Mouse (Mus musculus): ENCODE data around the gene Zc2hc1c.

Gene Zc2hc1c

DNA sequence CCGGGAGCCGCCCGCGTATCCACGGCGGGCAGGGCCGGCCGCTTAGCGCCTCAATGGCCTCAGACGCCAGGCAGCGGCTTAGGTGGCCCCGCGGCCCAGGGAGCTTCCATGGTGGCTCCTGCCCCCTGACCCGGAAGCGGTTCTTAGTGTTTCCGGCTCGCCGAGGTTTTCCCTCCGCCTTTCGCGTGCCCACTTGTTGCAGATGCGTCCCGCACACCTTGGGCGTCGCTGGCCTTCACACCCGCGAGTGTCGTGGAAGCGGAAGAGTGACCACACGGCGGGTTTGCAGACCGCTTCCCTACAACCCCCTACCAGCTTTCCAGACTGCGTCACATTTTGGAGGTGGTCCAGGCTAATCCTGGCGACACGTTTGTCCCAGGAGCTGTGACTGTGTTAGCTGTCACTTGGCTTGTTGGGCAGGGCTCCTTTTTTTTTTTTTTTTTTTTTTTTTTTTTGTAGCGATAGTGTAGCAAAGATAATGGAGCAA is 50.9 kb downstream of the Zc2hc1c start, which contains the start of gene Nek9:
Gene Nek9 (minus strand): TSS at position 120 of the 487 bp plus-strand sequence.
- peak; percentile 95 for DNase-seq (ENCODE audit: low read depth, low spot score)

DNA sequence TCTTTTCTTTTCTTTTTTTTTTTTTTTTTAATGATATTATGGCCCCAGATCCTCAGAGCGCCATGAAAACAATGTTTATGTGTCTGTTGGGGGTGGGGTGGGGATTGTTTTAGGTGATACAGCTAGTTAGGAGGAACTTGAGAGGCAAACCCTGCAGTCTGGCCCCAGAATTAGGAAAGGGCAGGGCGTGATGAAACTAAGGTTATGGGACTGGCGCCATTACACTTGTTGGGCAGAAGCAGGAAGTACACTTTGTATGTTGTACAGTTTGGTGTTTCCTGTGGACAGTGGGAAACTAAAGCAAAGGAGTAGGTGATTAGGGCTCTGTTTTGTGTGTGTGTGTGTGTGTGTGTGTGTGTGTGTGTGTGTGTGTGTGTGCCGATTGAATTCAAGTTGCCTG is 51.6 kb downstream of the Zc2hc1c start:
- DNase-seq (ENCODE audit: low read depth, low spot score) = peak; percentile 39

DNA sequence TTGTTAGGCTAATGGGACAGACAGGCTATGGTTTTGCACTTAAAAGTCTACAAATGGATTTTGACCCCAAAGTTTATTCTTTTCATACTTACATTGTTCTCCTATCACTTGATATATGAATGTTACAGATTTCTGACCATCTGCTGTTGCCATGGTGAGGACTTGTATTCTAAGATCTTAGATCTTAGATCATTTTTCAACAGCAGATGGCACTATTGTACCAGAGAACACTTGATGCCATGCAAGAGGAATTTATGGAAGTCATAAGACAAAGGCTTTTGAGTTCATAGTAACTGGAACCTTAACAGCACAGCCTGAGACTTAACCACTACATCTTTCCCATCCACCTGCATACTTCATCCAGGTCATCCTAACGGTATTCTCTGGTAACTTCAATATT is 52.7 kb downstream of the Zc2hc1c start:
- peak; percentile 79 for DNase-seq (ENCODE audit: low read depth, low spot score)

DNA sequence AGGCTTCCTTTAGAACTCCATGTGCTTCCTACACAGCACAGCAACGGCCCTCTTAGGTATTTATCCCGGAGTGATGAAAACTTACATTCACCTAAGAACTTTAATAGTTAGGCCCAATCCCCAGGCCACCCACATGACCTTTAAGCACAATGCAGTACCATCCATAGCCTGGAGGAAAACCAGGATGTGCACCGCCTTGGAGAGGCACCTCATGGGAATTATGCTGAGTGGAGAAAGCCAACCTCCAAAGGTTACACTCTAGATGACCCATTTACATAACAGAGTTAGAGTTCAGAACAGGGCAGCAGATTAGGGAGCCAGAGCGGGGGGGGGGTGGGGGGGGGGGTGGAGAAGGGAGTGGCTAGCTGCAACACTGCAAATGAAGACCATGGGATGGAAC is 53.9 kb downstream of the Zc2hc1c start:
- DNase-seq (ENCODE audit: low read depth, low spot score) = peak; percentile 89

DNA sequence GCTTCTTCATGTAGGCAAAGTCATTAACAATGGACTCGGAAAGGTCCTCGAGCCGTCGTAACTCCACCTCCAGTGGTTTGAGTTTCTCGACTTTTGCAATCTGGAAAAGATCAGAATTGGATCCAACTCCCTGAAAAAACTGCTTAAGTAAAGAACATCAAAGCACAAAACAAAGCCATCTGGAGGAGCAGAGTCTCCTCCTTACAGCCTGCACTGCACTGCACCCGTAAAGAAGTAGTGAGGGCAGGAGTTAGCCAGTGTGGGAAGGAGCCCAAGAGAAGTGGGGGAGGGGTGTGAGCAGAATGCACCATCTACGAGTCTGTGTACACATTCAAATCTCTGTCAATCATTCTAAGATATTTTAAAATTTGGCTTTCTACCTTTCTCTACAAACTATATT is 55.9 kb downstream of the Zc2hc1c start:
- DNase-seq (ENCODE audit: low read depth, low spot score) = no peak

DNA sequence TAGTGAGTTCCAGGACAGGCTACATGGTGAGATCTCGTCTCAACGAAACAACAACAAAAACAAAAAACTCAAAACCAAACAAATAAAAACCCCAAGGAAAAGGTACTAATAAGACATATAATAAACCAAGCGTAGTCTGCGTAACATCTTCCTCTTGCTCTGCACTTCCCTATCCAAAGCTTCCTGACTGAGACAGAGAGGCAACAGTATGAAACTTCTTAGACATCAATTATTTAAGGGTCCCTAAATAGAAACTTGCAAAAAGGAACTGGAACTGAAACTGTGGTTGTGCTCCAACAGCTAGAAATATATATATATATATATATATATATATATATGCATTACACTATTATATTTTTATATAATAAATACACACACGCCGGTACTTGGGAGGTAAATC is 57.2 kb downstream of the Zc2hc1c start:
- DNase-seq (ENCODE audit: low read depth, low spot score) = no peak

DNA sequence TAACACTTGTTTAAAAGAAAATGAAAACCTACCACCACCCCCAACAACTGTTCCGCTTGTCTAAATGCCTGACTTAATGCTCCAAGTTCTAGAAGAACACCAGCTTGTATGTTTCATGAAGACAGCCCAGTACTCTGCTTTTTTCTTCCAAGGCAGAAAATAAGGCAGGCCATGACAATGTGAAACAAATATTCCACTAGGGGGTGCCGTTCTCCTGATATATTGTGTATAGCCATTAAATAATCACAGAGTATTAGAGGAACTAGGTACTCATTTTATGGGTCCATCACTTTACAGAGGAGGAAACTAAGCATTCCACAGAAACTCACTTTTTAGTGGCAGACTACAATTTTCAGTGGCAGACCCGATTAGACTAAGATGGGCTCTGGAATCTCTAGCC is 58.0 kb downstream of the Zc2hc1c start:
- peak; percentile 55 for DNase-seq (ENCODE audit: low read depth, low spot score)

DNA sequence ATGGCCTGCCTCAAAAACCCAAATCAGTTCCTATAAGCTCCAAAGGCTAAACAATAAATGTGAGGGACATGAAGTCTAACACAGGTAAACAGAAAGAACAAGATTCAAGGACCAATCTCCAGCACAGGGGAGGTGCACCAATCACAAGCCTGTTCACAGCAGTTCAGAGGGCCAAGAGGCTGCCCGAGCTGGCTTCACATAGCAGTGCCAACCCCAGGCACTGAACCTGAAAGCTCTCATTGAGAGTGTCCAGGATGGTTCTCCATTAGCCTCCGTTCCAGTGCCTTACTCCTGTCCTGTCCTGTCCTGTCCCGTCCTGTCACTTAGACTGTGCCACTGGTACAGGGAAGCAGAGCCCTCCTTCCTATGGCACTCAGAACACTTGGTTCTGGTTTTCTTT is 58.8 kb downstream of the Zc2hc1c start:
- DNase-seq (ENCODE audit: low read depth, low spot score) = no peak

DNA sequence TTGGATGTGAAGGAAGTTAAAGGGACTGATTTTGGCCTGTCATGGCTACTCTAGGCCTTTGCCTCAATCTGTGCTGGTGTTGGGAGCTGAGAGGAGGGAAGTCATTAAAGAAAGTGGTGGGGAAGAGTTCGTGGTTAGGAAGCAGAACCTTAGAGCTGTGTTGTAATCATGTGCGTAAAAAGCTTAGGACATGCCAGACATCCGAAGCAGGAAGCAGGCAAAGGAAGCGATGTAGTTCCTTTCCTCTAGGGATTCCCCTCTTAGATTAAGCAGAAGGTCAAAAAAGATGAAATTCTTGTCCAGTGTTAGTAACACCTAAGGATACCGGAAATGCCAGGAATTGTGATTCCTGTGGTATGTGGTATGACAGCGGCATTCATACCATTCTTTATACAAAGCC is 59.9 kb downstream of the Zc2hc1c start:
- no peak for DNase-seq (ENCODE audit: low read depth, low spot score)
